Mouse (Mus musculus): Measurements from ENCODE around the gene Olfr1224-ps1. TPM values are rescaled to one million over a fixed set of nuclear protein-coding genes. Genes with fewer than 3 reads are reported as not detected.

Gene Olfr1224-ps1
- polyA plus RNA-seq, 1 experiment from 2014 or later = not detected

DNA sequence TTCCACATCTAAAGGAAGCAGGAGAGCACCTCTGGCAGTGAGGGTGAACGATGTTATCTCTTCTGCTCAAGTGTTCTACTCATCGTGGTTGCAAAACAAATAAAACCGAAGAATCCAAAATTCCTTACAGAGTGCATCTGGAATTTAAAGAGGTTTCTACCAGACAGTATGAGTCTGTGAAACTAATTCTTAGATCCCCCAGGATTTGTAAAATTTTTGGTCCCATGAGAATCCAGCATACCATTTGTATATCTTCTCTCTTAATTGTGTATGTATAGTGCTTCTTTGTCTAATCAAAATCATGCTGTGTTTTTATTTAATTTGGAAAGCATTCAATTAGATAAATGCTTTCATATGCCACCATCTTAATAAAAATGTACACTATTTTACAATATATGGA lies 30.9 kb downstream of the Olfr1224-ps1 start, which contains the start of gene Olfr1222:
Olfr1222 (minus strand) TSS at position 101 of the 400 bp plus-strand sequence.
- no peak for DNase-seq
- H3K27ac ChIP-seq (ENCODE audit: low read depth) = no peak within 1 kb of the TSS
- no peak for ATAC-seq
- H3K36me3 ChIP-seq (replicated peaks; ENCODE audit: insufficient read depth, low read length) = no peaks in the 10 kb centered on the region
- no peaks in the 10 kb centered on the region for H3K9me3 ChIP-seq (ENCODE audit: low read length)
- H3K4me2 ChIP-seq (ENCODE audit: low read depth, low read length) = no peak within 1 kb of the TSS
- no peaks in the 10 kb centered on the region for H3K4me1 ChIP-seq (ENCODE audit: insufficient read depth)
- H3K9ac ChIP-seq (replicated peaks) = no peak within 1 kb of the TSS
- no peaks in the 10 kb centered on the region for H3K27me3 ChIP-seq (ENCODE audit: insufficient read depth, low read length)
- H3K4me3 ChIP-seq (ENCODE audit: low read depth, low read length) = no peak within 1 kb of the TSS
- TF ChIP-seq CTCF (IDR thresholded peaks at IDR 0.05; ENCODE audit: low read depth) (no peak), EP300 (IDR thresholded peaks at IDR 0.05; ENCODE audit: low read depth) (no peak)
- 53% methylated on average over 3 of the region's 3 CpGs for WGBS (ENCODE audit: insufficient replicate concordance)

DNA sequence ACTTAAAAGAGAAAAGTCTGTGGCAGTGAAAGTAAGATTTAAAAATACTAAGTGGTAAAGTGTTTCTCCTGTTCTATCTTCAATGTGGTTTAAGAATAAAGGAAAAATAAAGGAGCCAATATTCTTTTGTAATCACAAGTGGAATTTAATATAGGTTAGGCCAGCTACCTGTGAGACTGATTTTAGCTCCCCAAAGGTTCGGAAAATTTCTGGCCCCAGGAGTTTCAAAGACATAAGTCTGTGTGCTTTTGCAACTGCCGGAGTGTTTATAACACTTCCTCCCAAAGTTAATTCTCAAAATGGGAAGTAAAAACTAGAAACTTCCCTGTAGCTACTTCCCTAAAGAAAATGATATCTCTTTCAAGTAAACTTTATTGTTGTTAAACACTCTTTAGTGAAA lies 46.7 kb downstream of the Olfr1224-ps1 start, which contains the start of gene Olfr1221:
Olfr1221 (minus strand) TSS at position 101 of the 400 bp plus-strand sequence.
- Histone ChIP-seq H3K4me1 (ENCODE audit: insufficient read depth) (no peaks in the 10 kb centered on the region), H3K36me3 (replicated peaks; ENCODE audit: insufficient read depth, low read length) (no peaks in the 10 kb centered on the region), H3K27ac (ENCODE audit: low read depth) (no peak within 1 kb of the TSS), H3K4me3 (ENCODE audit: low read depth, low read length) (no peak within 1 kb of the TSS), H3K27me3 (ENCODE audit: insufficient read depth, low read length) (no peaks in the 10 kb centered on the region), H3K9me3 (ENCODE audit: low read length) (no peaks in the 10 kb centered on the region), H3K9ac (replicated peaks) (no peak within 1 kb of the TSS), H3K4me2 (ENCODE audit: low read depth, low read length) (no peak within 1 kb of the TSS)
- DNase-seq = no peak
- TF ChIP-seq CTCF (IDR thresholded peaks at IDR 0.05; ENCODE audit: low read depth) = no peak
- no peak for TF ChIP-seq EP300 (IDR thresholded peaks at IDR 0.05; ENCODE audit: low read depth)
- ATAC-seq = no peak
- 39% methylated on average over 2 of the region's 2 CpGs for WGBS (ENCODE audit: insufficient replicate concordance)

DNA sequence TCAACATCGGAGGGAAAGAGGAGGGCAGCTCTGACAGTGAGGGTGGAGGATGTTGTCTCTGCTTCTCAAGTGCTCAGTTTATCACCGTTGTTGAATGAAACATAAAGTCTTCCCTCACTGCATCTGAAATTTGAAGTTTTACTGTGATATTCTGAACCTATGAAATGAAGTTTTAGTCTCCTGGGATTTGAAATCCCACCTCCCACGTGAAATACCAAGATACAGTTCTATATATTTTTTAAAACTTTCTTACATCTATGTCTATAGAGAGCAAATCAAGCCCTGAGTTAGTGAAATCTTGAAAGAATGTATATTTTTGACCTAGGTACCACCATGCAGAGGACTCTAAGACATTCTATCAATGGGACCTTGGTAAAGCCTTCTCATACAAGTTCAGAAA lies 57.2 kb downstream of the Olfr1224-ps1 start, which contains the start of gene Olfr1220:
Olfr1220 (minus strand) TSS at position 101 of the 400 bp plus-strand sequence.
- 67% methylated on average over 3 of the region's 3 CpGs for WGBS (ENCODE audit: insufficient replicate concordance)
- DNase-seq = no peak
- Histone ChIP-seq H3K9ac (replicated peaks) (no peak within 1 kb of the TSS), H3K27ac (ENCODE audit: low read depth) (no peak within 1 kb of the TSS), H3K4me3 (ENCODE audit: low read depth, low read length) (no peak within 1 kb of the TSS), H3K36me3 (replicated peaks; ENCODE audit: insufficient read depth, low read length) (no peaks in the 10 kb centered on the region), H3K27me3 (ENCODE audit: insufficient read depth, low read length) (no peaks in the 10 kb centered on the region), H3K9me3 (ENCODE audit: low read length) (no peaks in the 10 kb centered on the region), H3K4me1 (ENCODE audit: insufficient read depth) (no peaks in the 10 kb centered on the region), H3K4me2 (ENCODE audit: low read depth, low read length) (no peak within 1 kb of the TSS)
- TF ChIP-seq EP300 (IDR thresholded peaks at IDR 0.05; ENCODE audit: low read depth) (no peak), CTCF (IDR thresholded peaks at IDR 0.05; ENCODE audit: low read depth) (no peak)
- no peak for ATAC-seq

DNA sequence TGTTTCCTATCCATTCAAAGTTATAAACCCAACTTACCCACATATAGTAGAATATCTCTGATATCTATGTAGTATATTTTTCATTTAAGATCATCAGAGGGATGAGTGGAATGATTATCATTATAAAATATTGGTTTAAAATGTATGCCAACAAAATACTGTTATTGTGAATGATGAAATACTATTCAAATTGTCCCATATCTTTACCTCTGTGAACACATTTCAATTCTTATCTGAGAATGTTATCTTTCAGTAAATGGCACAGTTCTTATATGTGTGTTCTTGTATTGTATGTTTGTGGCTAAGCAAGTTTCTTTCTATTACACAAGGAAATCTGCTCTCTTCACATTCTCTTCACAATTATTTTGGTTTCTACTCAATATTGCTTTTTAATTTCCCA lies 58.2 kb downstream of the Olfr1224-ps1 start:
- Histone ChIP-seq H3K27ac (ENCODE audit: low read depth) (no peak overlapping the region), H3K36me3 (replicated peaks; ENCODE audit: insufficient read depth, low read length) (no peaks in the 10 kb centered on the region), H3K27me3 (ENCODE audit: insufficient read depth, low read length) (no peaks in the 10 kb centered on the region), H3K4me3 (ENCODE audit: low read depth, low read length) (no peak overlapping the region), H3K4me2 (ENCODE audit: low read depth, low read length) (no peak overlapping the region), H3K9me3 (ENCODE audit: low read length) (no peaks in the 10 kb centered on the region), H3K9ac (replicated peaks) (no peak overlapping the region), H3K4me1 (ENCODE audit: insufficient read depth) (no peaks in the 10 kb centered on the region)
- no peak for ATAC-seq
- DNase-seq = no peak
- TF ChIP-seq CTCF (IDR thresholded peaks at IDR 0.05; ENCODE audit: low read depth) (no peak), EP300 (IDR thresholded peaks at IDR 0.05; ENCODE audit: low read depth) (no peak)

Other genes starting within 250 kb of the Olfr1224-ps1 start
- not detected in 2 replicates for gene Olfr1209, start 248.9 kb downstream of the Olfr1224-ps1 start, polyA plus RNA-seq (2015; fragmentation: Nextera tagmentation; extraction: Ambion mirVana)
- gene Olfr1211, start 226.0 kb downstream of the Olfr1224-ps1 start, polyA plus RNA-seq (2015; fragmentation: Nextera tagmentation; extraction: Ambion mirVana) = not detected in 2 replicates
- not detected in 2 replicates for gene Olfr1212, start 210.1 kb downstream of the Olfr1224-ps1 start, polyA plus RNA-seq (2015; fragmentation: Nextera tagmentation; extraction: Ambion mirVana)
- gene Gm13762, start 183.8 kb downstream of the Olfr1224-ps1 start, polyA plus RNA-seq (2015; fragmentation: Nextera tagmentation; extraction: Ambion mirVana) = not detected in 2 replicates
- not detected in 2 replicates for gene Olfr1214, start 171.4 kb downstream of the Olfr1224-ps1 start, polyA plus RNA-seq (2015; fragmentation: Nextera tagmentation; extraction: Ambion mirVana)
- gene Olfr1215, start 157.1 kb downstream of the Olfr1224-ps1 start, polyA plus RNA-seq (2015; fragmentation: Nextera tagmentation; extraction: Ambion mirVana) = not detected in 2 replicates
- not detected in 2 replicates for gene Olfr1216, start 145.8 kb downstream of the Olfr1224-ps1 start, polyA plus RNA-seq (2015; fragmentation: Nextera tagmentation; extraction: Ambion mirVana)
- not detected in 2 replicates for gene Olfr1217, start 132.0 kb downstream of the Olfr1224-ps1 start, polyA plus RNA-seq (2015; fragmentation: Nextera tagmentation; extraction: Ambion mirVana)
- gene Olfr1218, start 102.9 kb downstream of the Olfr1224-ps1 start, polyA plus RNA-seq (2015; fragmentation: Nextera tagmentation; extraction: Ambion mirVana) = not detected in 2 replicates
- not detected in 2 replicates for gene Olfr1219, start 80.6 kb downstream of the Olfr1224-ps1 start, polyA plus RNA-seq (2015; fragmentation: Nextera tagmentation; extraction: Ambion mirVana)
- not detected in 2 replicates for gene Olfr1220, start 57.3 kb downstream of the Olfr1224-ps1 start, polyA plus RNA-seq (2015; fragmentation: Nextera tagmentation; extraction: Ambion mirVana)
- gene Olfr1221, start 46.8 kb downstream of the Olfr1224-ps1 start, polyA plus RNA-seq (2015; fragmentation: Nextera tagmentation; extraction: Ambion mirVana) = not detected in 2 replicates
- gene Olfr1222, start 31.0 kb downstream of the Olfr1224-ps1 start, polyA plus RNA-seq (2015; fragmentation: Nextera tagmentation; extraction: Ambion mirVana) = not detected in 2 replicates
- not detected in 2 replicates for gene Olfr1223, start 12.5 kb downstream of the Olfr1224-ps1 start, polyA plus RNA-seq (2015; fragmentation: Nextera tagmentation; extraction: Ambion mirVana)
- not detected in 2 replicates for gene Olfr1225, start 10.6 kb upstream of the Olfr1224-ps1 start, polyA plus RNA-seq (2015; fragmentation: Nextera tagmentation; extraction: Ambion mirVana)
- gene Olfr1226, start 36.0 kb upstream of the Olfr1224-ps1 start, polyA plus RNA-seq (2015; fragmentation: Nextera tagmentation; extraction: Ambion mirVana) = not detected in 2 replicates
- not detected in 2 replicates for gene Olfr1228, start 90.0 kb upstream of the Olfr1224-ps1 start, polyA plus RNA-seq (2015; fragmentation: Nextera tagmentation; extraction: Ambion mirVana)
- gene Olfr1229, start 123.9 kb upstream of the Olfr1224-ps1 start, polyA plus RNA-seq (2015; fragmentation: Nextera tagmentation; extraction: Ambion mirVana) = not detected in 2 replicates
- gene Olfr1230, start 133.2 kb upstream of the Olfr1224-ps1 start, polyA plus RNA-seq (2015; fragmentation: Nextera tagmentation; extraction: Ambion mirVana) = not detected in 2 replicates
- not detected in 2 replicates for gene Olfr1231, start 143.0 kb upstream of the Olfr1224-ps1 start, polyA plus RNA-seq (2015; fragmentation: Nextera tagmentation; extraction: Ambion mirVana)
- gene Olfr1232, start 165.6 kb upstream of the Olfr1224-ps1 start, polyA plus RNA-seq (2015; fragmentation: Nextera tagmentation; extraction: Ambion mirVana) = not detected in 2 replicates
- not detected in 2 replicates for gene Olfr1233, start 178.3 kb upstream of the Olfr1224-ps1 start, polyA plus RNA-seq (2015; fragmentation: Nextera tagmentation; extraction: Ambion mirVana)
- gene Olfr1234, start 200.8 kb upstream of the Olfr1224-ps1 start, polyA plus RNA-seq (2015; fragmentation: Nextera tagmentation; extraction: Ambion mirVana) = not detected in 2 replicates
- gene Olfr1238, start 245.6 kb upstream of the Olfr1224-ps1 start, polyA plus RNA-seq (2015; fragmentation: Nextera tagmentation; extraction: Ambion mirVana) = not detected in 2 replicates

Measured in liver, postnatal 0 days (tissue).